Comparison of ENCODE assay signal across 19 mouse cellular contexts in genomic region chr11:76309072-76309471, GRCm38 (mm10).
DNase-seq lines count a peak whose midpoint lies in the region; ATAC-seq and TF ChIP-seq lines count a peak whose summit lies in the region.
"Had no signal": no experiment of that assay in that cellular context is flagged by ENCODE, and none has a peak within 500 bp of the region (broad histone marks: within the 10 kb centered on the region; RNA-seq: fewer than 3 reads in every experiment).

No protein-coding gene starts in this region.

- no peak for TF ChIP-seq POLR2A in myocyte (IDR thresholded peaks at IDR 0.05; ENCODE audit: insufficient read length, low read depth)

- H3K9me3 ChIP-seq in forebrain, embryonic 10.5 days: no peaks in the 10 kb centered on the region
- H3K9me3 ChIP-seq in forebrain, postnatal 0 days (ENCODE audit: low read length): no peaks in the 10 kb centered on the region
- no peaks in the 10 kb centered on the region for H3K9me3 ChIP-seq in lung, embryonic 16.5 days (ENCODE audit: control insufficient read depth, low read length)
- no peaks in the 10 kb centered on the region for H3K9me3 ChIP-seq in embryonic facial prominence, embryonic 13.5 days
- H3K9me3 ChIP-seq: forebrain, embryonic 13.5 days; heart, embryonic 13.5 days; stomach, embryonic 15.5 days had no signal

- WGBS in forebrain, embryonic 10.5 days: 26% methylated on average over 6 of the region's 6 CpGs
- WGBS in forebrain, postnatal 0 days: 42% methylated on average over 6 of the region's 6 CpGs
- 56% methylated on average over 6 of the region's 6 CpGs for WGBS in lung, embryonic 16.5 days
- 33% methylated on average over 6 of the region's 6 CpGs for WGBS in embryonic facial prominence, embryonic 13.5 days

- no peak overlapping the region for H3K9ac ChIP-seq in forebrain, postnatal 0 days
- H3K9ac ChIP-seq in lung, embryonic 16.5 days (ENCODE audit: low read length): no peak overlapping the region
- H3K9ac ChIP-seq in embryonic facial prominence, embryonic 13.5 days: no peak overlapping the region
- H3K9ac ChIP-seq: forebrain, embryonic 13.5 days; heart, embryonic 13.5 days; liver, embryonic 14.5 days; stomach, embryonic 15.5 days had no signal

- H3K4me1 ChIP-seq in forebrain, embryonic 10.5 days: peaks cover 94% of the 10 kb centered on the region
- no peaks in the 10 kb centered on the region for H3K4me1 ChIP-seq in forebrain, postnatal 0 days (ENCODE audit: insufficient read depth)
- peaks cover 29% of the 10 kb centered on the region for H3K4me1 ChIP-seq in lung, embryonic 16.5 days (replicated peaks; ENCODE audit: control insufficient read depth, insufficient read depth, low read length)
- peaks cover 82% of the 10 kb centered on the region for H3K4me1 ChIP-seq in embryonic facial prominence, embryonic 13.5 days

- intact Hi-C loops in left cerebral cortex, postnatal 10 days (cut with DNase I): no loop called here

- no peak for TF ChIP-seq CTCF in forebrain, postnatal 0 days (IDR thresholded peaks at IDR 0.05; ENCODE audit: low read depth)

- no peaks in the 10 kb centered on the region; the same call in 1 of the 2 replicates for H3K36me3 ChIP-seq in forebrain, embryonic 10.5 days (replicated peaks)
- H3K36me3 ChIP-seq in forebrain, postnatal 0 days (ENCODE audit: insufficient read depth): no peaks in the 10 kb centered on the region
- no peaks in the 10 kb centered on the region for H3K36me3 ChIP-seq in lung, embryonic 16.5 days (ENCODE audit: control insufficient read depth, insufficient read depth, low read length)
- no peaks in the 10 kb centered on the region for H3K36me3 ChIP-seq in embryonic facial prominence, embryonic 13.5 days
- no peaks in the 10 kb centered on the region for H3K36me3 ChIP-seq in myocyte (ENCODE audit: control insufficient read depth, insufficient read depth)
- H3K36me3 ChIP-seq: heart, embryonic 13.5 days; stomach, embryonic 15.5 days had no signal

- no peaks in the 10 kb centered on the region for H3K27me3 ChIP-seq in forebrain, embryonic 10.5 days (ENCODE audit: poor library complexity, severe bottlenecking)
- H3K27me3 ChIP-seq in forebrain, postnatal 0 days (ENCODE audit: insufficient read depth, low read length): no peaks in the 10 kb centered on the region
- H3K27me3 ChIP-seq in lung, embryonic 16.5 days (ENCODE audit: control insufficient read depth, insufficient read depth, low read depth, low read length): no peaks in the 10 kb centered on the region
- H3K27me3 ChIP-seq in embryonic facial prominence, embryonic 13.5 days: no peaks in the 10 kb centered on the region
- no peaks in the 10 kb centered on the region for H3K27me3 ChIP-seq in myocyte (ENCODE audit: control insufficient read depth, insufficient read depth, insufficient read length)
- H3K27me3 ChIP-seq: forebrain, embryonic 13.5 days; heart, embryonic 13.5 days; stomach, embryonic 15.5 days had no signal

- no peak overlapping the region for H3K4me3 ChIP-seq in forebrain, embryonic 10.5 days
- H3K4me3 ChIP-seq in forebrain, postnatal 0 days (ENCODE audit: low read depth, low read length): no peak overlapping the region
- no peak overlapping the region for H3K4me3 ChIP-seq in lung, embryonic 16.5 days (ENCODE audit: low read length)
- H3K4me3 ChIP-seq in embryonic facial prominence, embryonic 13.5 days: no peak overlapping the region
- no peak overlapping the region for H3K4me3 ChIP-seq in myocyte
- H3K4me3 ChIP-seq: forebrain, embryonic 13.5 days; heart, embryonic 13.5 days; stomach, embryonic 15.5 days had no signal

- DNase-seq in forebrain, embryonic 10.5 days (ENCODE audit: extremely low spot score, low spot score): no peak
- DNase-seq in forebrain, postnatal 0 days: no peak
- no peak for DNase-seq in lung, postnatal 25 days (ENCODE audit: low spot score)
- DNase-seq in left cerebral cortex, postnatal 10 days (ENCODE audit: extremely low spot score in 1 of 2, low spot score in 2 of 2): no peak
- DNase-seq in cerebellum, adult 11 months: no peak
- DNase-seq: adrenal gland, postnatal 10 days; cerebellum, adult 8-10 months; kidney, adult 11 months; layer of hippocampus, adult 9-11 months; midbrain, embryonic 14.5 days; right cerebral cortex, adult 18-20 months had no signal

- H3K4me2 ChIP-seq in forebrain, postnatal 0 days (ENCODE audit: low read depth): no peak overlapping the region
- H3K4me2 ChIP-seq in lung, embryonic 16.5 days (ENCODE audit: low read depth, low read length): no peak overlapping the region
- H3K4me2 ChIP-seq in embryonic facial prominence, embryonic 13.5 days: no peak overlapping the region
- H3K4me2 ChIP-seq in myocyte (ENCODE audit: low read depth): peak overlapping the region; percentile 35
- H3K4me2 ChIP-seq: forebrain, embryonic 13.5 days; heart, embryonic 13.5 days; stomach, embryonic 15.5 days had no signal

- H3ac ChIP-seq in myocyte (ENCODE audit: control insufficient read depth, insufficient read length): no peak overlapping the region

- peaks cover 33% of the 10 kb centered on the region for H3K79me2 ChIP-seq in myocyte (ENCODE audit: control insufficient read depth, insufficient read depth)

- no peak for ATAC-seq in forebrain, postnatal 0 days
- ATAC-seq in lung, embryonic 16.5 days (ENCODE audit: low read depth): no peak
- ATAC-seq in embryonic facial prominence, embryonic 13.5 days (ENCODE audit: insufficient number of reproducible peaks, insufficient read depth, low FRiP score, low TSS enrichment, low read depth): no peak
- ATAC-seq: forebrain, embryonic 13.5 days had no signal

- peak overlapping the region; percentile 77 for H3K27ac ChIP-seq in forebrain, embryonic 10.5 days
- H3K27ac ChIP-seq in forebrain, postnatal 0 days (ENCODE audit: low read depth, low read length): no peak overlapping the region
- peak overlapping the region; percentile 4; the same call in 1 of the 2 replicates for H3K27ac ChIP-seq in lung, embryonic 16.5 days (ENCODE audit: low read length)
- peak overlapping the region; percentile 92 for H3K27ac ChIP-seq in embryonic facial prominence, embryonic 13.5 days
- H3K27ac ChIP-seq: forebrain, embryonic 13.5 days; heart, embryonic 13.5 days; hindbrain, postnatal 0 days; liver, embryonic 14.5 days had no signal

TF ChIP-seq in myocyte, 11 proteins besides CTCF, POLR2A, EP300 and RAD21:
- TF ChIP-seq USF1 (IDR thresholded peaks at IDR 0.05; ENCODE audit: low read depth) (no peak), MYOG (IDR thresholded peaks at IDR 0.05; ENCODE audit: control insufficient read depth in 1 of 3, insufficient read depth in 1 of 3, insufficient read length in 2 of 3, low read depth in 2 of 3) (no peak), MYOD1 (IDR thresholded peaks at IDR 0.05; ENCODE audit: control insufficient read depth in 1 of 3, insufficient read length in 2 of 3, low read depth in 2 of 3) (no peak)
